Mouse (Mus musculus): ENCODE measurements around the gene Pcbd2. TPM values are rescaled to one million over a fixed set of nuclear protein-coding genes. Genes with fewer than 3 reads are reported as not detected.

The Pcbd2 gene
- polyA plus RNA-seq, 1 experiment from 2014 or later, result 60.3 TPM

GRCm38 (mm10) chr13:55803973-55804372, 76.8 kb downstream of the Pcbd2 start:
- Histone ChIP-seq H3K4me1 (replicated peaks; ENCODE audit: control insufficient read depth, insufficient read depth, low read length) (no peaks in the 10 kb centered on the region), H3K9ac (ENCODE audit: low read depth, low read length) (no peak overlapping the region), H3K36me3 (ENCODE audit: control insufficient read depth, insufficient read depth, low read length) (no peaks in the 10 kb centered on the region), H3K27me3 (replicated peaks; ENCODE audit: control insufficient read depth, insufficient read depth, low read length) (no peaks in the 10 kb centered on the region), H3K4me3 (ENCODE audit: low read depth, low read length) (no peak overlapping the region), H3K9me3 (ENCODE audit: control insufficient read depth, low read length) (no peaks in the 10 kb centered on the region), H3K27ac (ENCODE audit: low read depth, low read length) (no peak overlapping the region), H3K4me2 (no peak overlapping the region)
- no peak for DNase-seq (ENCODE audit: low spot score)
- 63% methylated on average over 1 of the region's 1 CpGs for WGBS
- ATAC-seq (replicated peaks; ENCODE audit: low FRiP score), result no peak

GRCm38 (mm10) chr13:55809041-55809623, 82.0 kb downstream of the Pcbd2 start:
- H3K4me1 ChIP-seq (replicated peaks; ENCODE audit: control insufficient read depth, insufficient read depth, low read length), result no peaks in the 10 kb centered on the region
- WGBS, result 65% methylated on average over 7 of the region's 7 CpGs
- no peaks in the 10 kb centered on the region for H3K9me3 ChIP-seq (ENCODE audit: control insufficient read depth, low read length)
- H3K9ac ChIP-seq (ENCODE audit: low read depth, low read length), result no peak overlapping the region
- no peak overlapping the region for H3K4me2 ChIP-seq
- H3K4me3 ChIP-seq (ENCODE audit: low read depth, low read length), result no peak overlapping the region
- ATAC-seq (replicated peaks; ENCODE audit: low FRiP score) (no peak), DNase-seq (ENCODE audit: low spot score) (no peak)
- no peaks in the 10 kb centered on the region for H3K27me3 ChIP-seq (replicated peaks; ENCODE audit: control insufficient read depth, insufficient read depth, low read length)
- H3K36me3 ChIP-seq (ENCODE audit: control insufficient read depth, insufficient read depth, low read length), result no peaks in the 10 kb centered on the region
- no peak overlapping the region for H3K27ac ChIP-seq (ENCODE audit: low read depth, low read length)

GRCm38 (mm10) chr13:55809707-55810106, 82.5 kb downstream of the Pcbd2 start:
- Histone ChIP-seq H3K4me1 (replicated peaks; ENCODE audit: control insufficient read depth, insufficient read depth, low read length) (no peaks in the 10 kb centered on the region), H3K27me3 (replicated peaks; ENCODE audit: control insufficient read depth, insufficient read depth, low read length) (no peaks in the 10 kb centered on the region), H3K9me3 (ENCODE audit: control insufficient read depth, low read length) (no peaks in the 10 kb centered on the region), H3K4me3 (ENCODE audit: low read depth, low read length) (no peak overlapping the region), H3K27ac (ENCODE audit: low read depth, low read length) (no peak overlapping the region), H3K9ac (ENCODE audit: low read depth, low read length) (no peak overlapping the region), H3K36me3 (ENCODE audit: control insufficient read depth, insufficient read depth, low read length) (no peaks in the 10 kb centered on the region), H3K4me2 (no peak overlapping the region)
- 89% methylated on average over 10 of the region's 10 CpGs for WGBS
- ATAC-seq (replicated peaks; ENCODE audit: low FRiP score) (no peak), DNase-seq (ENCODE audit: low spot score) (no peak)

GRCm38 (mm10) chr13:55810947-55811346, 83.8 kb downstream of the Pcbd2 start:
- ATAC-seq (replicated peaks; ENCODE audit: low FRiP score) (no peak), DNase-seq (ENCODE audit: low spot score) (no peak)
- 55% methylated on average over 5 of the region's 5 CpGs for WGBS
- Histone ChIP-seq H3K9me3 (ENCODE audit: control insufficient read depth, low read length) (no peaks in the 10 kb centered on the region), H3K36me3 (ENCODE audit: control insufficient read depth, insufficient read depth, low read length) (no peaks in the 10 kb centered on the region), H3K4me3 (ENCODE audit: low read depth, low read length) (no peak overlapping the region), H3K27me3 (replicated peaks; ENCODE audit: control insufficient read depth, insufficient read depth, low read length) (no peaks in the 10 kb centered on the region), H3K4me2 (no peak overlapping the region), H3K4me1 (replicated peaks; ENCODE audit: control insufficient read depth, insufficient read depth, low read length) (no peaks in the 10 kb centered on the region), H3K9ac (ENCODE audit: low read depth, low read length) (no peak overlapping the region), H3K27ac (ENCODE audit: low read depth, low read length) (no peak overlapping the region)

GRCm38 (mm10) chr13:55813490-55814016, 86.4 kb downstream of the Pcbd2 start:
- DNase-seq (ENCODE audit: low spot score), result no peak
- Histone ChIP-seq H3K4me1 (replicated peaks; ENCODE audit: control insufficient read depth, insufficient read depth, low read length) (no peaks in the 10 kb centered on the region), H3K4me3 (ENCODE audit: low read depth, low read length) (no peak overlapping the region), H3K9me3 (ENCODE audit: control insufficient read depth, low read length) (no peaks in the 10 kb centered on the region), H3K9ac (ENCODE audit: low read depth, low read length) (no peak overlapping the region), H3K27ac (ENCODE audit: low read depth, low read length) (no peak overlapping the region), H3K27me3 (replicated peaks; ENCODE audit: control insufficient read depth, insufficient read depth, low read length) (no peaks in the 10 kb centered on the region), H3K4me2 (no peak overlapping the region), H3K36me3 (ENCODE audit: control insufficient read depth, insufficient read depth, low read length) (no peaks in the 10 kb centered on the region)
- 66% methylated on average over 5 of the region's 5 CpGs for WGBS
- no peak for ATAC-seq (replicated peaks; ENCODE audit: low FRiP score)

- no peak overlapping the region for H3K4me3 ChIP-seq (ENCODE audit: low read depth, low read length)
- no peaks in the 10 kb centered on the region for H3K9me3 ChIP-seq (ENCODE audit: control insufficient read depth, low read length)
- ATAC-seq (replicated peaks; ENCODE audit: low FRiP score), result no peak
- H3K4me2 ChIP-seq, result no peak overlapping the region
- 72% methylated on average over 6 of the region's 6 CpGs for WGBS
- no peaks in the 10 kb centered on the region for H3K27me3 ChIP-seq (replicated peaks; ENCODE audit: control insufficient read depth, insufficient read depth, low read length)
- no peaks in the 10 kb centered on the region for H3K4me1 ChIP-seq (replicated peaks; ENCODE audit: control insufficient read depth, insufficient read depth, low read length)
- DNase-seq (ENCODE audit: low spot score), result no peak
- H3K36me3 ChIP-seq (ENCODE audit: control insufficient read depth, insufficient read depth, low read length), result no peaks in the 10 kb centered on the region
- no peak overlapping the region for H3K9ac ChIP-seq (ENCODE audit: low read depth, low read length)
- no peak overlapping the region for H3K27ac ChIP-seq (ENCODE audit: low read depth, low read length)
Measured at GRCm38 (mm10) chr13:55814834-55815233, 87.7 kb downstream of the Pcbd2 start.

- Histone ChIP-seq H3K4me2 (no peak overlapping the region), H3K36me3 (ENCODE audit: control insufficient read depth, insufficient read depth, low read length) (no peaks in the 10 kb centered on the region), H3K4me1 (replicated peaks; ENCODE audit: control insufficient read depth, insufficient read depth, low read length) (no peaks in the 10 kb centered on the region), H3K9me3 (ENCODE audit: control insufficient read depth, low read length) (no peaks in the 10 kb centered on the region), H3K9ac (ENCODE audit: low read depth, low read length) (no peak overlapping the region), H3K27me3 (replicated peaks; ENCODE audit: control insufficient read depth, insufficient read depth, low read length) (peaks cover 58% of the 10 kb centered on the region), H3K4me3 (ENCODE audit: low read depth, low read length) (no peak overlapping the region), H3K27ac (ENCODE audit: low read depth, low read length) (no peak overlapping the region)
- 49% methylated on average over 5 of the region's 5 CpGs for WGBS
- no peak for DNase-seq (ENCODE audit: low spot score)
- no peak for ATAC-seq (replicated peaks; ENCODE audit: low FRiP score)
Measured at GRCm38 (mm10) chr13:55822499-55822898, 95.3 kb downstream of the Pcbd2 start.

GRCm38 (mm10) chr13:55824151-55824945, 97.2 kb downstream of the Pcbd2 start:
- DNase-seq (ENCODE audit: low spot score) (no peak), ATAC-seq (replicated peaks; ENCODE audit: low FRiP score) (no peak)
- Histone ChIP-seq H3K27me3 (replicated peaks; ENCODE audit: control insufficient read depth, insufficient read depth, low read length) (peaks cover 76% of the 10 kb centered on the region), H3K27ac (ENCODE audit: low read depth, low read length) (no peak overlapping the region), H3K36me3 (ENCODE audit: control insufficient read depth, insufficient read depth, low read length) (no peaks in the 10 kb centered on the region), H3K4me3 (ENCODE audit: low read depth, low read length) (no peak overlapping the region), H3K4me2 (no peak overlapping the region), H3K9me3 (ENCODE audit: control insufficient read depth, low read length) (no peaks in the 10 kb centered on the region), H3K4me1 (replicated peaks; ENCODE audit: control insufficient read depth, insufficient read depth, low read length) (no peaks in the 10 kb centered on the region), H3K9ac (ENCODE audit: low read depth, low read length) (no peak overlapping the region)
- 15% methylated on average over 10 of the region's 10 CpGs for WGBS

GRCm38 (mm10) chr13:55825245-55825681, 98.1 kb downstream of the Pcbd2 start:
- Histone ChIP-seq H3K4me1 (replicated peaks; ENCODE audit: control insufficient read depth, insufficient read depth, low read length) (no peaks in the 10 kb centered on the region), H3K9ac (ENCODE audit: low read depth, low read length) (no peak overlapping the region), H3K27ac (ENCODE audit: low read depth, low read length) (no peak overlapping the region), H3K27me3 (replicated peaks; ENCODE audit: control insufficient read depth, insufficient read depth, low read length) (peaks cover 85% of the 10 kb centered on the region), H3K4me2 (no peak overlapping the region), H3K9me3 (ENCODE audit: control insufficient read depth, low read length) (no peaks in the 10 kb centered on the region), H3K4me3 (ENCODE audit: low read depth, low read length) (no peak overlapping the region), H3K36me3 (ENCODE audit: control insufficient read depth, insufficient read depth, low read length) (no peaks in the 10 kb centered on the region)
- 3% methylated on average over 32 of the region's 32 CpGs for WGBS
- ATAC-seq (replicated peaks; ENCODE audit: low FRiP score), result no peak
- DNase-seq (ENCODE audit: low spot score), result no peak

All from liver, embryonic 11.5 days (tissue).